Mouse (Mus musculus): Measurements from ENCODE around the gene Klk7.

Klk7 gene

DNA sequence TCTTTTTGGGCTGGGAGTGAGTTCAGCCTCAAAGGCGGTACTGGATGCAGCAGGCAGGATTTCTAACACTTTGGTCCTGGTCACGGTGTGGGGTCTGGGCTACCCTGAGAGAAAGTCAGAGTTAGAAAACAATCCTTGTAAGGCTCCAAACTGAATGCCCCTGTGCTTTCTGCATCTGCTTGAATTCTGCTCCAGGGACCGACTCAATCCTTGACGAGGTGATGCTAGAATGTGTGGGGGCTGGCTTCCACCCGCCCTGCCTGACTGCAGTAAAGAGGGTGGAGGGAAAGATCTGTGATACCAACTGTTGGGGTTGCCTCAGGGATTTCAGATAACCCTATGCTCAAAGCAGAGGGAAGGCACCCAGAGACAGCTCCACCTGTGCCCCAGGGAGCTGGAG is at the start of gene Klk7:
Gene Klk7, plus strand, starts transcription at position 301 of the 400 bp plus-strand sequence.
- DNase-seq (ENCODE audit: low read depth): no peak

DNA sequence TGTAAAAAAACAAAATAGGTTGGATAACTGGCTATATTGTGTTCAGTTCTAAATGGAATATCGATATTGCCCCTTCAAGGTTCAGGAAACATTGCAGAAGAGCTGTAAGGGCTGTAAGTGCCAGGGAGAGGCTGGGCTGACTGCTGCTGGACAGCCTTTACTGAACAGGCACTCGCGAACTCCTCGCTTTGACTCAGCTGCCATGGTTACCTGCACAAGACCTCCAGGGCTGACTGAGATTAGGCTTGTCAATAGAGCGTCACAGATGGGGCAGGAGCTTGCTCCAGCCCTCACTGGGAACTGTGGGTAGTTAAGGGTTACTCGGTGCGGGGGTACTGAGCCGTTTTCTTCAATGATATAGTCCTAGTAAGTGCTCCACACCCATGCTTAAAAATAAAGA is 44.6 kb upstream of the Klk7 start:
- no peak for DNase-seq (ENCODE audit: low read depth)

DNA sequence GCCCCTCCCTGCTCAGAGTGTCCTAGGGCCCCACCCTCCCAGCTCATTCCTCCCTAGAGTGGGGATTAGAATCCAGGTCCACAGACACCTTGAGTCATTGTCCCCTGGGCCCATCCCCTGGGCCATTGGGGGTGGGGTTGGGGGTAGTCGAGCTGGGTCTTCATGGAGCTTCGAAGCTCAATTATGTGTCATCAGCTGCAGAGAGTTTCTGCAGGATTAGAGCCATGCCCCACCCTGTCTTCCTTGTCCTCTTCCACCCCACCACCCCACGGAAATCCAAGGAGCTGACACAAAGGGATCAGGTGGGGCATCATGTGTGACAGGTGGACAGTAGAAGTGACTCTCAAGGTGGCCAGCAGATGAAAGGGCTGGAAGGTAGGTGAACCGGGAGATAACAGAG is 42.5 kb upstream of the Klk7 start, which contains the start of gene Klk12:
Gene Klk12, plus strand, starts transcription at position 301 of the 400 bp plus-strand sequence.
- no peak for DNase-seq (ENCODE audit: low read depth)

DNA sequence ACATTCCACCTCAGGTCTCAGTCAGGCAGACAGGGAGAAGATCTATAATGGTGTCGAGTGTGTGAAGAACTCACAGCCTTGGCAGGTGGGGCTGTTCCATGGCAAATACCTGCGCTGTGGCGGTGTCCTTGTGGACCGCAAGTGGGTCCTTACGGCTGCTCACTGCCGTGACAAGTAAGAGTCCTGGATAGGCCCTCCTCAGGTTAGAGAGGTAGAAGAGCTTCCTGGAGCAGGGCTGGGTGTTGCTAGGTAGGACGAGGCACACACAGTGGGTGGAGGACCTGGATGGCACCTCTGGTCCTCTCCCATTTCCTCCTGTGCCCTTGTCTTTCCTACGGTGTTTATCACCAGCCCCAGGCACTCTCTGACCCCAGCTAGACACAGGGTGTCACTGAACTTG is 41.5 kb upstream of the Klk7 start:
- DNase-seq (ENCODE audit: low read depth): no peak

DNA sequence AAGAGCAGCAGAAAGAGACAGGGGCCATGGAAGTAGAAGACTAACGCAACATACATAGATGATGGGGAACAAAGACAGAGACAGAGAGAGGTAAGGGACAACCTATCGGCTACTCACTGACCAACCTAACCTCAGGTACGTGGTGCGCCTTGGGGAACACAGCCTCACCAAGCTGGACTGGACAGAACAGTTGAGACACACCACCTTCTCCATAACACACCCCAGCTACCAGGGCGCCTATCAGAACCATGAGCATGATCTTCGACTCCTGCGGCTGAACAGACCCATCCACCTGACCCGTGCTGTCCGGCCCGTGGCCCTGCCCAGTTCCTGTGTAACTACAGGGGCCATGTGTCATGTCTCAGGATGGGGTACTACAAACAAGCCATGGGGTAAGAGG is 40.4 kb upstream of the Klk7 start:
- no peak for DNase-seq (ENCODE audit: low read depth)

DNA sequence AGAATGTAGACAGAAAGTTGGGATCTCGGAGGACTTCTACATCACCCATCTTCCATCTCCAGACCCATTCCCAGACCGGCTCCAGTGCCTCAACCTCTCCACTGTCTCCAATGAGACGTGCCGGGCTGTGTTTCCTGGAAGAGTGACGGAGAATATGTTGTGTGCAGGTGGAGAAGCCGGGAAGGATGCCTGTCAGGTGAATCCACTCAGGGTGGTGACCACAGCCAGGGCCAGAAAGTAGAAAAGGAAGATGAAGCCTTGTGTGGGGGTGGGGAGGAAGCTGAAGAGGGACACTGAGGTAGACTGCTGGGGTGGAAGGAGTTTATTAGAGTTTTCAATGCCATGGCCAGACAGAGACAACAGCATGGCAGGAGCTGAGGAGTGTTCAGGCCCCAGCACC is 39.2 kb upstream of the Klk7 start:
- DNase-seq (ENCODE audit: low read depth): no peak

DNA sequence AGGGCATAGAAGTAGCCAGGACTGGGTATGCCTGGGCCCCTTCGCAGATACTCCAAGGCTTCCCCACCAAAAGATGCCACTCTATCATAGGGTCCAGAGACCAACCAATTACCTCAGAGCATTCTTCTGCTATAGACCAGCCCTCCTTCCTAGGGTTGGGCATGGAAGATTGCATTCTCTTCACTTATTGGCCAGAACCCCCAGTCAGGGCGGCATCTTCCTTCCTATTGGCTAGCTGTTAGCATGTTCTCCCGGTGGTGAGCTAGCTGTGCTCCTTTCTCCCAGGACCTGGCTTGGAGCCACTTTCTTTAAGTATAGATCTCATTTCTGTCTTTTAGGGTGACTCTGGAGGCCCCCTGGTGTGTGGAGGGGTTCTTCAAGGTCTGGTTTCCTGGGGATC is 38.2 kb upstream of the Klk7 start:
- no peak for DNase-seq (ENCODE audit: low read depth)

DNA sequence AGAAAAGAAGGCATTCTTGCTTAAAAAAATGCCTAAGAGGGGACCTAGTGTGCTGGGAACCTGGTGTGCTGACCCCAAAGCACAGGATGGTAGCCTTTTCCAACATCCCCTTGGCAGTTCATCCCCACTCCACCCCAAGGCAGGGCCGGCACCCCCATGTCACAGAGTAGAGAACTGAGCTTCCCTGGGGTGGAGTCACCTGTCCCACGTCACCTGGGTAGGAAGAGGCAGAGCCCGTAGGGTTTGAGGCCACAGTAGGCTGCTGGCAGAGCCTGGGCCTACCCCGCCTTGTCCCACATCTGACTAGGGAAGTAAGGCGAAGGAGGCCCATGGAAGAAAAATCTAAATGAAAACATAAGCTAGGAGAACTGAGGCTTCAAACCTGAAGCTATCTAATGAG is 36.7 kb upstream of the Klk7 start, which contains the start of gene Klk11:
Gene Klk11, plus strand, starts transcription at position 241 of the 400 bp plus-strand sequence.
- no peak for DNase-seq (ENCODE audit: low read depth)

DNA sequence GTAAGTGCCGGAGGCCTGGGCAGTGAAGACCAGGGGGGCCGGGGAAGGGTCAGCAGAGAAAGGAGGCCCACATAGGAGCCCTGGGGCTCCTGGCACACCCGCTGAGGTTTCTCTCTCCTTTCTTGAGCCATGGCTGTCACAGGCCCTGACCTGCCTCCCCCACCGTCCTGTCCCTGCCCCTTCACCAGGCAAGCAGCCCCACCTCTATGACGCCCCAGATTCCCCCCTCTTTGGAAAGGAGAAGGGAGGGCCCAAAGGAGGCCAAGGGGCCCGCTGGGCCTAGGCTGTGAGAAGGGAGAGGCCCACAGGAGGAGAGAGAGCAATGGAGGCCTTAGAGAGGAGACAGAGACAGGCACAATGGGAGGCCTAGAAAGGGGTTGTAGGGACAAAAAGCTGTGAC is 36.3 kb upstream of the Klk7 start:
- no peak for DNase-seq (ENCODE audit: low read depth)

DNA sequence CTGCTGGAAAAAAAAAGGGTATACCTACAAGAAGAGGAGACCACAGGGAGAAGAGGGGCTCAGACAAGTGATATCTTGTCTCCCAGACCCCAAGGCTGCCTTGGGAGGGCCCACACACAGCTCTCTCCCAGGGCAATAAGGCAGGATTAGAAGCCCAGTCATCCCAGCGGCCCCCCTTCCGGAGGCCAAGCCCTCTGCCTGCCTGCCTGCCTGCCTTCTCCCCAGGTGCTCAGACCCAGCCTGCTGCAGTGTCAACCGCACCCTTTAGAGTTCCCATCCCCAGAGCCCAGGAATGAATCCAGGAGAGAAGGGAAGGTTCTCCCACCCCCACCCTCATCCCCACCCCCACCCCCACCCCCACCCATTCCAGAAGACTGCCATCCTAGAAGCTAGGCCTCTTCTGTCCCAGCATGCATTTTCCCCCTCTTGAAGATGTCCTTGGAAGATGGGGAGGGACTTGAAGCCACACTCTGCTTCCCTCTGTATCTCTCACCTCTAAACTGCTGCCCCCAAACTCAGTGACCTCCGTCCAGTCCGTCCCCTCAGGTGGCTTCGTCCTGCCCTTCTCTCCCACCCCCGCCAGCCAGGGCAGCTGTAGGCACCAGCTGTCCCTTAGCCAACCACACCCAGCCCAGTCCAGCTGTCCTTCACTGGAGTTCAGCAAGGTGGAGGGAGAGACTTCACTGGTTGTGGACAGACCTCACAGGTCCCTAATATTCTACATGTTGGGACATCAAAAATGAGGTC is 35.6 kb upstream of the Klk7 start:
- no peak for DNase-seq (ENCODE audit: low read depth)

DNA sequence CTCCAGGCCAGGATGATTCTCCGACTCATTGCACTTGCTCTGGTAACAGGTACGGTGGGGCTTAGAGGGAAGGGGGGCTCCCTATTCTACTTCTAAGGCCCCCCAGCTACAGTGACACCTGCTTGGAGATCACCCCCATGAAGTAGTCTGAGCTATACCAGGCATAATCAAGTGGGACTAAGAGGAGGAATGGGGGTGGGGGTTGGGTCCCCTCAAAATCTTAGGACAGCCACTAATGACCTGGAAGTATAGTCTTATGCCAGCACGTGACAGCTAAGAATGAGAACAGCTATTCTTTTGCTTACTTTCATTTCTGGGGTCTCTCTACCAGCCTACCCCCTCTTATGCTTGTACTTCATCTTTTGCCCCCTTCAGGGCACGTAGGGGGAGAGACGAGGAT is 34.6 kb upstream of the Klk7 start:
- DNase-seq (ENCODE audit: low read depth): no peak

DNA sequence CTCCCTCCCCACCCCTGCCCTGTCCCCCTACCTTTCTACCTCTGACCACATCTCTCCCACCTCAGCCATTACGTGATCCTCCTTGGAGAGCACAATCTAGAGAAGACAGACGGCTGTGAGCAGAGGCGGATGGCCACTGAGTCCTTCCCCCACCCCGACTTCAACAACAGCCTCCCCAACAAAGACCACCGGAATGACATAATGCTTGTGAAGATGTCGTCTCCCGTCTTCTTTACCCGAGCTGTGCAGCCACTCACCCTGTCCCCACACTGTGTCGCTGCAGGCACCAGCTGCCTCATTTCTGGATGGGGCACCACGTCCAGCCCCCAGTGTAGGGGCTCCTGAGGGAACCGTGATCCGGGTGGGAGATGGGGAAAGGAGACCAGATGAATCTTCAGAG is 33.7 kb upstream of the Klk7 start:
- no peak for DNase-seq (ENCODE audit: low read depth)

DNA sequence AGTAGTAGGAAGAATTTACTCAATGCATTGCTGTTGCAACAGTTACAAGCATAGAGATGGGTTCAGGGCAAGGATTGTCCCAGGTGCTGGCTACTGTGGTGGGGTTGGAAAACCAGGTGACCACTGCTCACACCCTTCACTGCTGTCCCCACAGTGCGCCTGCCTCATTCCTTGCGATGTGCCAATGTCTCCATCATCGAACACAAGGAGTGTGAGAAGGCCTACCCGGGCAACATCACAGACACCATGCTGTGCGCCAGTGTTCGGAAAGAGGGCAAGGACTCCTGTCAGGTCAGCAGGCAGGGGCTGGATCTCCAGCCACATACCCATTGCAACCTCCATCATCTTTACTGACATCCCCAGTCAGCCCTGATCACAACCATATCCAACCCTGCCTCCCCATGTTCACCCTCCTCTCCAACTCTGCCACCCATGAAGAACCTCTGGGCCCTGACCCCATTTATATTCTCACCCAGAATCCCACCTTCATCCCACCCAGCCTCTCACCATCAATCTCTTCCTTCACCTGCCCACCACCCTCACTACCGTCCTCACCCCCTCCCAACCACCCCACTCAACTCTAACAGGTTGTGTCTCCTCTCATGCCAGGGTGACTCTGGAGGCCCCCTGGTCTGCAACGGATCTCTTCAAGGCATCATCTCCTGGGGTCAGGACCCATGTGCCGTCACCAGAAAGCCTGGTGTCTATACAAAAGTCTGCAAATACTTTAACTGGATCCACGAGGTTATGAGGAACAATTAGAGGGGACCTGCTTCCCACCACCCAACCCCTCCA is 32.7 kb upstream of the Klk7 start:
- DNase-seq (ENCODE audit: low read depth): no peak

DNA sequence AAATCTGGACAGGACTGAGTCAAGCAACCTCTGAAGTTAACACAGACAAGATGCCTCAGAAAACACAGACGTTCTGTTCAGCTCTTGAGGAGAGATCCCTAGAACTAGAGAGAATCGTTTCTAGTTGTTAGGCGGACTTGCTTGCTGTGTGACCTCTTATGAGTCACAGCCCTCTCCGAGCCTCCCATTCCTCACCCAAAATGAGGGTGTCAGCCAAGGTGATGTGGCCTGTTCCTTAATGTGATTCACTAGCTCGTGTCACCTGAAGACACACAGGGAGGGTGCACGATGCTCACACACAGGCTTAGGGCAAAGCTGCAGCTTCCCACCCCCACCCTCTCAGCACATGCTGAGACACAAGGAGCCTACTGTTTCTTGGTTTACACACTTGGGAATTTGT is 30.9 kb upstream of the Klk7 start:
- DNase-seq (ENCODE audit: low read depth): no peak

DNA sequence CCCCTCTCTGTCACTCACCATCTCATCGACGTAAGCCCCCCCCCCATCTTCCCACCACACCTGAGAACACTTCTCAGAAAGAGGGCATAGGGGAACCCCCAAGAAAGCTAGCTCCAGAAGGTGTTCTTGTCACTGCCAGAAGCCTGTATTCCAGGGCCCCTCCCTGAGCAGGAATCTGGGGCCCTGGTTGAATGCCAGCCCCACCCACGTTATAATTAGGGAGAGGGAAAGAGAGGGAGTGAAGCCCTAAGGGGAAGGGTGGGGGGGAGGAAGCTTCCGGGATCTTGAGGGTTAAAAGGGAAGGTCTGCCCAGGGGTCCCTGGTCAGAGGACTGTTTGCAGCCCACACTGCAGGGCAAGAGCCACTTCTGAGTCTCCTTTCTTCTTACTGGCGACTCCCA is 30.3 kb upstream of the Klk7 start, which contains the start of gene Klk10:
Gene Klk10, plus strand, starts transcription at position 290 of the 400 bp plus-strand sequence.
- no peak for DNase-seq (ENCODE audit: low read depth)

DNA sequence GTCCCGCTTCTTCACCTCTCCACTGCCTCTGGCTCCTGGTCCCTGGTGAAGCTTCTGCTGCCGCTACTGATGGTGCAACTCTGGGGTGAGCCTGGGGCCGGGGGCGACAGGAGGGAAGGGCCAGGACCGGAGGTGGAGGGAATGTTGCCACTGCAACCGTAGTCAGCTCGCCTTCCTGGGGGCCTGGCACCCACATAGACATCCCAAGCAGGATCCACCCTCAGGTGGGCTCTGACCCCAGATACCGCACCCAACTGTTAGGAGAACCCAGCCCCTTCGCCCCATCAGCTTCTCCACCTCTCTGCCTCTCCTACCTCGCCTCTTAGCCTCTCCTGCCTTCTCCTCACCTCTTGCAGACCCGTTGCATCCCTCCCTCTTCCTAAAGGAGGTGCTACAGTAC is 29.6 kb upstream of the Klk7 start:
- DNase-seq (ENCODE audit: low read depth): no peak

DNA sequence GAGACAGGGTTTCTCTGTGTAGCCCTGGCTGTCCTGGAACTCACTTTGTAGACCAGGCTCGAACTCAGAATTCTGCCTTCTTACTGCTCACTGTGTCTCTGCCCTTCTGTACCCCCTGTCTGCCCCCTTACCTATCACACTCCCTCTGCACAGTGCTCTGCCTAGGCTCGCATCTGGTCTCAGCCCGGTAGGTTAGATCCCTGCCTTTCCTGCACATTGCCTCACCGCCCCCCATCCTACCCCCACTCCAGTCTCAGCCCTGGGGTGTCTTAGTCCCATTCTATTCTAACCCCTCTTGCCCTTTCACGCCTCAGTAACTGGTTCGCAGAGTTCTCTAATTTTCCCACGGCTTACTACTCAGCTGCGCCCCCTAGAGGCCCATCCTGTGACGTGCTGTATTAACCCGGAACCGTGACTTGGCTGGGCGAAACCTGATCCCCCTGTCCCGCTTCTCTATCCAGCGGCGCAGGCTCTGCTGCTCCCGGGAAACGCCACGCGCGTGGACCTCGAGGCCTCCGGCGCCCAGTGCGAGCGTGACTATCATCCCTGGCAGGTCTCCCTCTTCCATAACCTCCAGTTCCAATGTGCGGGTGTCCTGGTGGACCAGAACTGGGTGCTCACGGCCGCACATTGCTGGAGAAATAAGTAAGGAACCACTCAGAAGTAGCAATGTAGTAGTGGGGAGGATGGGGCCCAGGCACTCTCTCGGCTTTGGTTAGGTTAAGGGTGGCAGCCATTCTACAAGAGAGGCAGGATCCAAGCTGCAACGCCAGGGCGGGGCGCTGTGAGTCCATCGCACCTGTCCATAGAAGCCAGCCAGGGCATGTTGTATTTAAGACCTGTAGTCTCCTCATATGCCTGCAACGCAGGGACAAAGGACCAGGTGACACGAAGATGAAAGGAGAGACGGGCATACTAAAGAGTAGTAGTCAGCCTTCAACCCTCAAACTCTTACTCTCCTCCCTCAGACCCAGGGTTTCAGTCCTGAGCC is 28.5 kb upstream of the Klk7 start:
- peak; percentile 79 for DNase-seq (ENCODE audit: low read depth)

DNA sequence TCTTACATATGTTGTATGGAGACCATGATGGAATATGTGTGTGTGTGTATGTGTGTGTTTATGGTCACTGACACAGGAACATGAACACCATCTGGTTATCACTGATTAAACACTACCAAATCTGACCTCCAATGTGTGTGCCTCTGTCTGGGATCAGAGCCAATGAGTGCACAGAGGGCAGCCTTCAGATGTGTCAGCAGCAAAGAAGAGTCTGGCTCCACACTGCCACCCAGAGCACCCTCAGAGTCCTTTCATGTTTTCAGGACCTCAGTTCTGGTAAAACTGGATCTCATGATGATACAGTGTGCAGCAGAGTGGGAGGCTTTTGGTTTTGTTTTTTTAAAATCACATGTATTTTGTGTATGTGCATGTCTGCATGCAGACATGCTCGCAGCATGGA is 25.8 kb upstream of the Klk7 start:
- no peak for DNase-seq (ENCODE audit: low read depth)

DNA sequence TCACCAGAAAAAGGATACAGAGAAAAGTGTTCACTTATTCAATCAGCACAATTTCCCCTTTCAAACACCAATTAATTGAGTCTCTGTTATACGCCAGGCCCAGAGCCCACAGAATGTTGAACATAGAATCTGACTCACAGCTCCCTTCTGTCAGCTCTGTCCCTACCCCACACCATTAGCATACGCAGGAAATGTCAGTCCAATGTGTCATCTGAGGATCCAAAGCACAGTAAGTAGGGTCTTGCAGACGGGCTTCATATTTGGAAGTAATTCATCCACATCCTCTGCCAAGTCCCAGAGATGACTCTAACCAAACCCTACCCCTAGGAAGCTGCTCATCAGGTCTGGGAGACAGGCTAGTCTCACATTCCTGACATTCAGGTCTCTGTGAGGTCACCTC is 23.0 kb upstream of the Klk7 start:
- DNase-seq (ENCODE audit: low read depth): no peak

DNA sequence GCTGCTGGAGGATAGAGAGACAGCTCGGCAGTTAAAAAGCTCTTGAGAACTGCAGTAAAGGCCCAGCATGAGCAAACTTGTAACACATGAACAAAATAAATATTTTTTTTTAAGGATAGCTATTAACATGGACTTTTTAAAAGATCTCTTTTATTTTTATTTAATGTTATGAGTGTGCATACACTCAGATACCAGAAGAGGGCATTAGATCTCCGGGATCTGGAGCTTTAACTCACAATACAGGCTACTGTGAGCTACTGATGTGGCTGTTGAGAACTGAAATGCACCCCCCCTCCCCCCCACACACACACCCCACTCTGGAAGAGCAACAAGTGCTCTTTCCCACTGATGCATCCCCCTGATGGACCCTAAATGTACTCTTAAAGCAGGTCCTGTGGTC is 21.8 kb upstream of the Klk7 start:
- no peak for DNase-seq (ENCODE audit: low read depth)

DNA sequence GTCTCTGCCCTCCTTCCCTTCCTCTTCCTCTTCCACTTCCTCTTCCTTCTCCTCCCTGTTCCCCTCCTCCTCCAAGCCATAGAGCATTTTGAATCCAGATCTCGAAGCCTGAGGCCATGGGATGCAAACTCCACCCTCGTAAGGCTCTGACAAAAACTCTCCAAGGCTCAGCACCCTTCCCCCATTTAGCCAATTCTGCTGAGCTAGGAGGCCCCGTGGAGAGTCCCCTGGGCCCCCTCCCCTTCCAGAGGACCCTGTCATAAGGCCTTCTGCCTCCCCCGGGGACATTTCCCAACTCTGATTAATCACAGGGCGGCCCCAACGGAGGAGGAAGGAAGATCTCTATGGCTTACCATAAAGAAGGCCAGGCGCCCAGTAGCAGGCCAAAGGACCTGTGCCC is 19.5 kb upstream of the Klk7 start, which contains the start of gene Klk9:
Gene Klk9, plus strand, starts transcription at position 301 of the 400 bp plus-strand sequence.
- DNase-seq (ENCODE audit: low read depth): no peak

DNA sequence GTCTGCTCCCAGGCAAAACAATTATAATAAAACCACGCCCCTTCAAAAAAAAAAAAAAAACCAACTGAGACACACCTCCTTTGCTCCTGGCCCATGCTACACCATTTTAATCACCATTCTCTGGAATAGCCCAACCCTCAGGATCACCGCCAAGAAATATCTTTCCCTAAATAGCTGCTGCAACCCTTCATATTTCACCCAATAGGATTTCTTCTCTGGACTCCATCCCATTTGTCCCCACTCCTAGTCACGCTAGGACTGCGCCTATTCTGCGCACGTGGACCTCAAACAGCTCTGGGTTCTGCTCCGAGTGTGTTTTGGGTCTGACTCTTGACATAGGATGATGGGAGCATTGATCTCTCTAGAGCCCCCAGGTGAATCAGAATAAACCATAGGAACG is 14.7 kb upstream of the Klk7 start:
- DNase-seq (ENCODE audit: low read depth): no peak
